Mouse (Mus musculus) myocyte (in vitro differentiated cells): ENCODE measurements around the gene Itprid2. TPM values are rescaled to one million over a fixed set of nuclear protein-coding genes. Genes with fewer than 3 reads are reported as not detected.

Experiments
- H3K27me3 ChIP-seq: one replicate; pipeline ENCODE4 v1.6.1; 2011; ENCODE audit not compliant: control insufficient read depth, insufficient read depth, insufficient read length
- H3K36me3 ChIP-seq: one replicate; pipeline ENCODE4 v1.6.1; 2011; ENCODE audit not compliant: control insufficient read depth, insufficient read depth
- H3K4me2 ChIP-seq: one replicate; pipeline ENCODE4 v1.6.1; 2011; ENCODE audit warnings: low read depth, control low read depth
- H3K4me3 ChIP-seq: one replicate; pipeline ENCODE4 v1.5.1; 2011; ENCODE audit warnings: mild to moderate bottlenecking, control low read depth, moderate library complexity
- H3K79me2 ChIP-seq: one replicate; pipeline ENCODE4 v1.6.1; 2011; ENCODE audit not compliant: control insufficient read depth, insufficient read depth
- H3ac ChIP-seq: one replicate; pipeline ENCODE4 v1.6.1; 2011; ENCODE audit not compliant: control insufficient read depth, insufficient read length
- CEBPB ChIP-seq: IDR thresholded peaks from 2 replicates; pipeline ENCODE4 v1.6.1; 2011; ENCODE audit warnings: mild to moderate bottlenecking, moderate library complexity; ENCODE audit not compliant: poor library complexity, insufficient read depth, severe bottlenecking
- E2F4 ChIP-seq: IDR thresholded peaks from one replicate; pipeline ENCODE4 v1.6.1; 2011; ENCODE audit warnings: mild to moderate bottlenecking, control low read depth, moderate library complexity; ENCODE audit not compliant: insufficient read depth
- MAX ChIP-seq: IDR thresholded peaks from one replicate; pipeline ENCODE4 v1.6.1; 2011; ENCODE audit warnings: low read depth, mild to moderate bottlenecking, control low read depth
- MYOD1 ChIP-seq, 3 experiments: IDR thresholded peaks; one replicate each; pipeline ENCODE4 v1.6.1; 2011; ENCODE audit warnings: control low read depth in 2 of 3, low read depth in 2 of 3, mild to moderate bottlenecking in 2 of 3, moderate library complexity in 1 of 3; ENCODE audit not compliant: insufficient read length in 2 of 3, control insufficient read depth in 1 of 3
- MYOG ChIP-seq, 3 experiments: IDR thresholded peaks; one replicate each; pipeline ENCODE4 v1.6.1; 2011; ENCODE audit warnings: control low read depth in 2 of 3, low read depth in 2 of 3, mild to moderate bottlenecking in 2 of 3; ENCODE audit not compliant: insufficient read length in 2 of 3, control insufficient read depth in 1 of 3, insufficient read depth in 1 of 3
- POLR2A ChIP-seq: IDR thresholded peaks from one replicate; pipeline ENCODE4 v1.6.1; 2011; ENCODE audit warnings: low read depth, mild to moderate bottlenecking, control low read depth, moderate library complexity; ENCODE audit not compliant: insufficient read length
- POLR2AphosphoS2 ChIP-seq: IDR thresholded peaks from one replicate; pipeline ENCODE4 v1.6.1; 2011; ENCODE audit warnings: low read depth, control low read depth; ENCODE audit not compliant: insufficient read length
- REST ChIP-seq: IDR thresholded peaks from one replicate; pipeline ENCODE4 v1.6.1; 2011; ENCODE audit warnings: mild to moderate bottlenecking, control low read depth, moderate library complexity; ENCODE audit not compliant: insufficient read depth, insufficient read length
- SRF ChIP-seq: IDR thresholded peaks from one replicate; pipeline ENCODE4 v1.6.1; 2011; ENCODE audit warnings: low read depth; ENCODE audit not compliant: control insufficient read depth, insufficient read length
- TCF12 ChIP-seq: IDR thresholded peaks from one replicate; pipeline ENCODE4 v1.6.1; 2011; ENCODE audit warnings: mild to moderate bottlenecking, control low read depth; ENCODE audit not compliant: poor library complexity, insufficient read depth, severe bottlenecking
- TCF3 ChIP-seq: IDR thresholded peaks from one replicate; pipeline ENCODE4 v1.6.1; 2011; ENCODE audit warnings: low read depth, control low read depth; ENCODE audit not compliant: insufficient read length
- USF1 ChIP-seq: IDR thresholded peaks from one replicate; pipeline ENCODE4 v1.6.1; 2011; ENCODE audit warnings: low read depth, mild to moderate bottlenecking, control low read depth, moderate library complexity
- polyA plus RNA-seq: library from polyadenylated mRNA; unstranded; fragments of >200 nt; fragmentation: generic; extraction: Trizol; gene quantifications from one replicate; pipeline ENCODE4 v1.2.1, GENCODE M21; 2012; ENCODE audit warnings: missing spikeins

Gene Itprid2
- polyA plus RNA-seq, 1 experiment = 8.1 TPM

DNA sequence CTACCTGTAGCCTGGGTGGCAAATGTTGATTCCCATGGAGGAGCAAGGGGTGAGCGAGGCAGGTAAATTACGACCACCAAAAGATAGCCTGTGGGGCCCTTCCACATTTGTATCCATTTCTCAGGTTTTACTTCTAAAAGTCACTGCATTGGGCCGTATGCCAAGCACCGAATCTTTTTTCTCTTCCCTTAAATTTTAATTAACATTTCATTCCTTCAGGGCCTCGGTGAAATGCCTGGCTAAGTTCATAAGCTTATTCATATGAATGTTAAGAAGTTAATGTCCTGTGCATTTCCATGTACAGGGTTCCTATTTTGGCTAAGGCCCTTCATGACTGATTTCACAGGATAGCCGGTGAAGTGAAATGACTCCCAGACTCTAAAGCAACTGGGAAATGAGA, 32.8 kb upstream of the Itprid2 start:
- Histone ChIP-seq H3K79me2 (no peaks in the 10 kb centered on the region), H3K36me3 (no peaks in the 10 kb centered on the region), H3ac (no peak overlapping the region), H3K4me3 (no peak overlapping the region), H3K4me2 (peak overlapping the region; percentile 25), H3K27me3 (no peaks in the 10 kb centered on the region)
- TF ChIP-seq E2F4 (no peak), POLR2A (no peak), CEBPB (no peak)

DNA sequence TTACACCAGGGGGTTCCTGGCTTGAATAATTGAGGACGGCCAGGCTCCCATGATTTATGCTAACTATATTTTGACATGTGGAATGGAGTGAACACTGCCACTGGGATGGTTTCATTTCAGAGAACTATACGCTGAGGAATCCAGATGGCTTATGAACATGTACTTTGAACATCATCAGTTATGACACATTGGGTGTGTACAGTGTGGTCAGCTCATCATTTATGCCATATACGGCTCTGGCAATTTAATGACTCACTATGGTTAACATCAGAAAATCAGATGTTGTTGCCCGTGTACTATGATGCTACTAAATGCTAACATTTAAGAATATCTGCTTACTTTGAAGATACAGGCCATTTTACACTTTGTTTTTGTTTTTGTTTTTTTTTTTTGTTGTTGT, 31.8 kb upstream of the Itprid2 start:
- H3K36me3 ChIP-seq = no peaks in the 10 kb centered on the region
- H3K4me3 ChIP-seq = no peak overlapping the region
- no peak for TF ChIP-seq MAX
- peak; percentile 81 for TF ChIP-seq SRF
- TF ChIP-seq REST = no peak
- TF ChIP-seq USF1 = no peak
- no peak for TF ChIP-seq E2F4
- no peak for TF ChIP-seq POLR2A
- no peak for TF ChIP-seq POLR2AphosphoS2
- TF ChIP-seq CEBPB = no peak
- peak overlapping the region; percentile 43 for H3K4me2 ChIP-seq
- no peak overlapping the region for H3ac ChIP-seq
- no peaks in the 10 kb centered on the region for H3K27me3 ChIP-seq
- no peaks in the 10 kb centered on the region for H3K79me2 ChIP-seq

GRCm38 (mm10) chr2:79606033-79606432, 29.1 kb upstream of the Itprid2 start:
- Histone ChIP-seq H3K79me2 (no peaks in the 10 kb centered on the region), H3K27me3 (no peaks in the 10 kb centered on the region), H3K36me3 (no peaks in the 10 kb centered on the region), H3ac (no peak overlapping the region), H3K4me3 (no peak overlapping the region), H3K4me2 (no peak overlapping the region)
- TF ChIP-seq USF1 (peak; percentile 53), SRF (no peak)

GRCm38 (mm10) chr2:79607181-79607580, 28.0 kb upstream of the Itprid2 start:
- TF ChIP-seq MAX = no peak
- no peak for TF ChIP-seq USF1
- TF ChIP-seq SRF = no peak
- TF ChIP-seq MYOG (IDR thresholded peaks at IDR 0.05; ENCODE audit: control insufficient read depth in 1 of 3, insufficient read depth in 1 of 3, insufficient read length in 2 of 3, low read depth in 2 of 3) = no peak
- TF ChIP-seq POLR2A = no peak
- TF ChIP-seq TCF3 = no peak
- no peak for TF ChIP-seq CEBPB
- TF ChIP-seq E2F4 = no peak
- no peak for TF ChIP-seq MYOD1 (IDR thresholded peaks at IDR 0.05; ENCODE audit: control insufficient read depth in 1 of 3, insufficient read length in 2 of 3, low read depth in 2 of 3)
- no peak for TF ChIP-seq POLR2AphosphoS2

GRCm38 (mm10) chr2:79608301-79609074, 26.7 kb upstream of the Itprid2 start:
- Histone ChIP-seq H3ac (no peak overlapping the region), H3K27me3 (no peaks in the 10 kb centered on the region), H3K79me2 (no peaks in the 10 kb centered on the region), H3K4me3 (no peak overlapping the region), H3K4me2 (no peak overlapping the region), H3K36me3 (no peaks in the 10 kb centered on the region)
- TF ChIP-seq POLR2A = no peak
- TF ChIP-seq REST = no peak
- no peak for TF ChIP-seq MAX
- TF ChIP-seq E2F4 = no peak
- TF ChIP-seq TCF3 = no peak

More at GRCm38 (mm10) chr2:79607181-79607580, 28.0 kb upstream of the Itprid2 start:
- no peak overlapping the region for H3K4me2 ChIP-seq
- no peak overlapping the region for H3ac ChIP-seq
- no peak overlapping the region for H3K4me3 ChIP-seq
- no peaks in the 10 kb centered on the region for H3K79me2 ChIP-seq
- no peaks in the 10 kb centered on the region for H3K36me3 ChIP-seq
- no peaks in the 10 kb centered on the region for H3K27me3 ChIP-seq

DNA sequence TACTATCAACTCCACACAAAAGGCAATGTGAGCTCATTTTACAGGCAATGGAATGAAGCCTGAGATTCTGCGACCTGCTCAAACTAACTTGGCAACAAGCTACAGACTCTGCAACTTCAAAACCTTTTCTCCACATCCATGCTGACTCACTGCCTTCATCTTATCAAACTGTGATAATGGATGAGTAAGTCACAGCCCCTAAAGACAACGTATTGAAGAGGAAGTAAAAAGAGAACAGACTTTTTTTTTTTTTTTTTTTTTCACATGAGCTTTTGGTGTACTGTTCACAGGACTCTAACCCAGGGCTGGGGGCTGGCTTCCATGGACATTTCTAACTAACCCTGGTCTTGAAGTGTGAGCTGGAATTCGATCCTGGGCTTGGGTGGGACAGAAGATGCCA, 24.3 kb upstream of the Itprid2 start:
- no peaks in the 10 kb centered on the region for H3K27me3 ChIP-seq
- H3ac ChIP-seq = no peak overlapping the region
- no peak overlapping the region for H3K4me3 ChIP-seq
- H3K4me2 ChIP-seq = no peak overlapping the region
- no peak for TF ChIP-seq USF1
- TF ChIP-seq MAX = no peak
- no peak for TF ChIP-seq POLR2A
- no peak for TF ChIP-seq TCF12
- TF ChIP-seq POLR2AphosphoS2 = no peak
- no peak for TF ChIP-seq E2F4
- H3K79me2 ChIP-seq = no peaks in the 10 kb centered on the region
- H3K36me3 ChIP-seq = no peaks in the 10 kb centered on the region
